Mouse (Mus musculus): Measurements from ENCODE around the gene Plxna2. TPM values are rescaled to one million over a fixed set of nuclear protein-coding genes. Genes with fewer than 3 reads are reported as not detected.
A peak's percentile ranks its signal among the peaks of the same experiment; 100 is the strongest.

Plxna2 gene
- polyA plus RNA-seq, 1 experiment from 2014 or later: 48.3 TPM

- no peak overlapping the region for H3K4me2 ChIP-seq (replicated peaks)
- no peaks in the 10 kb centered on the region for H3K36me3 ChIP-seq (replicated peaks; ENCODE audit: control insufficient read depth, insufficient read depth)
- 67% methylated on average over 1 of the region's 1 CpGs for WGBS
- H3K9me3 ChIP-seq (ENCODE audit: control insufficient read depth, low read length): no peaks in the 10 kb centered on the region
- ATAC-seq (ENCODE audit: low FRiP score) (no peak), DNase-seq (ENCODE audit: low spot score) (no peak)
- no peak overlapping the region for H3K27ac ChIP-seq
- peaks cover 3% of the 10 kb centered on the region; the same call in 1 of the 2 replicates for H3K4me1 ChIP-seq (replicated peaks; ENCODE audit: control insufficient read depth, insufficient read depth, low read length)
- no peak overlapping the region for H3K9ac ChIP-seq
- no peaks in the 10 kb centered on the region for H3K27me3 ChIP-seq (ENCODE audit: control insufficient read depth, insufficient read depth, low read length)
- H3K4me3 ChIP-seq (replicated peaks; ENCODE audit: low read length): no peak overlapping the region
Measured at GRCm38 (mm10) chr1:194687746-194688145, 69.7 kb downstream of the Plxna2 start.

GRCm38 (mm10) chr1:194688161-194688560 is 70.1 kb downstream of the Plxna2 start:
- Histone ChIP-seq H3K4me1 (replicated peaks; ENCODE audit: control insufficient read depth, insufficient read depth, low read length) (peaks cover 3% of the 10 kb centered on the region; the same call in 1 of the 2 replicates), H3K27me3 (ENCODE audit: control insufficient read depth, insufficient read depth, low read length) (no peaks in the 10 kb centered on the region), H3K4me3 (replicated peaks; ENCODE audit: low read length) (no peak overlapping the region), H3K27ac (no peak overlapping the region), H3K9ac (no peak overlapping the region), H3K4me2 (replicated peaks) (no peak overlapping the region), H3K9me3 (ENCODE audit: control insufficient read depth, low read length) (no peaks in the 10 kb centered on the region), H3K36me3 (replicated peaks; ENCODE audit: control insufficient read depth, insufficient read depth) (no peaks in the 10 kb centered on the region)
- WGBS: 75% methylated on average over 2 of the region's 2 CpGs
- ATAC-seq (ENCODE audit: low FRiP score): no peak
- DNase-seq (ENCODE audit: low spot score): no peak

GRCm38 (mm10) chr1:194693063-194693462 is 75.0 kb downstream of the Plxna2 start:
- Histone ChIP-seq H3K27ac (no peak overlapping the region), H3K9ac (no peak overlapping the region), H3K4me2 (replicated peaks) (no peak overlapping the region), H3K9me3 (ENCODE audit: control insufficient read depth, low read length) (no peaks in the 10 kb centered on the region), H3K27me3 (ENCODE audit: control insufficient read depth, insufficient read depth, low read length) (no peaks in the 10 kb centered on the region), H3K36me3 (replicated peaks; ENCODE audit: control insufficient read depth, insufficient read depth) (no peaks in the 10 kb centered on the region), H3K4me1 (replicated peaks; ENCODE audit: control insufficient read depth, insufficient read depth, low read length) (peaks cover 6% of the 10 kb centered on the region), H3K4me3 (replicated peaks; ENCODE audit: low read length) (no peak overlapping the region)
- no peak for ATAC-seq (ENCODE audit: low FRiP score)
- DNase-seq (ENCODE audit: low spot score): no peak

- no peak for DNase-seq (ENCODE audit: low spot score)
- ATAC-seq (ENCODE audit: low FRiP score): no peak
- Histone ChIP-seq H3K27me3 (ENCODE audit: control insufficient read depth, insufficient read depth, low read length) (no peaks in the 10 kb centered on the region), H3K4me1 (replicated peaks; ENCODE audit: control insufficient read depth, insufficient read depth, low read length) (peaks cover 6% of the 10 kb centered on the region), H3K9ac (no peak overlapping the region), H3K4me2 (replicated peaks) (no peak overlapping the region), H3K27ac (no peak overlapping the region), H3K4me3 (replicated peaks; ENCODE audit: low read length) (no peak overlapping the region), H3K36me3 (replicated peaks; ENCODE audit: control insufficient read depth, insufficient read depth) (no peaks in the 10 kb centered on the region), H3K9me3 (ENCODE audit: control insufficient read depth, low read length) (no peaks in the 10 kb centered on the region)
- 81% methylated on average over 2 of the region's 2 CpGs for WGBS
Measured at GRCm38 (mm10) chr1:194693488-194693887, 75.5 kb downstream of the Plxna2 start.

GRCm38 (mm10) chr1:194694805-194695204 is 76.8 kb downstream of the Plxna2 start:
- Histone ChIP-seq H3K36me3 (replicated peaks; ENCODE audit: control insufficient read depth, insufficient read depth) (no peaks in the 10 kb centered on the region), H3K4me1 (replicated peaks; ENCODE audit: control insufficient read depth, insufficient read depth, low read length) (peaks cover 3% of the 10 kb centered on the region; the same call in 1 of the 2 replicates), H3K4me2 (replicated peaks) (no peak overlapping the region), H3K27ac (no peak overlapping the region), H3K27me3 (ENCODE audit: control insufficient read depth, insufficient read depth, low read length) (no peaks in the 10 kb centered on the region), H3K9ac (no peak overlapping the region), H3K9me3 (ENCODE audit: control insufficient read depth, low read length) (no peaks in the 10 kb centered on the region), H3K4me3 (replicated peaks; ENCODE audit: low read length) (no peak overlapping the region)
- DNase-seq (ENCODE audit: low spot score): no peak
- no peak for ATAC-seq (ENCODE audit: low FRiP score)
- 88% methylated on average over 2 of the region's 2 CpGs for WGBS

- DNase-seq (ENCODE audit: low spot score) (no peak), ATAC-seq (ENCODE audit: low FRiP score) (no peak)
- Histone ChIP-seq H3K9ac (no peak overlapping the region), H3K27ac (no peak overlapping the region), H3K4me2 (replicated peaks) (no peak overlapping the region), H3K4me1 (replicated peaks; ENCODE audit: control insufficient read depth, insufficient read depth, low read length) (peaks cover 3% of the 10 kb centered on the region; the same call in 1 of the 2 replicates), H3K9me3 (ENCODE audit: control insufficient read depth, low read length) (no peaks in the 10 kb centered on the region), H3K27me3 (ENCODE audit: control insufficient read depth, insufficient read depth, low read length) (no peaks in the 10 kb centered on the region), H3K4me3 (replicated peaks; ENCODE audit: low read length) (no peak overlapping the region), H3K36me3 (replicated peaks; ENCODE audit: control insufficient read depth, insufficient read depth) (no peaks in the 10 kb centered on the region; the same call in 1 of the 2 replicates)
- 87% methylated on average over 2 of the region's 2 CpGs for WGBS
Measured at GRCm38 (mm10) chr1:194697439-194697838, 79.4 kb downstream of the Plxna2 start.

- H3K27ac ChIP-seq: no peak overlapping the region
- H3K9me3 ChIP-seq (ENCODE audit: control insufficient read depth, low read length): no peaks in the 10 kb centered on the region
- ATAC-seq (ENCODE audit: low FRiP score): no peak
- H3K4me2 ChIP-seq (replicated peaks): no peak overlapping the region
- peaks cover 3% of the 10 kb centered on the region for H3K4me1 ChIP-seq (replicated peaks; ENCODE audit: control insufficient read depth, insufficient read depth, low read length)
- no peak overlapping the region for H3K9ac ChIP-seq
- H3K4me3 ChIP-seq (replicated peaks; ENCODE audit: low read length): no peak overlapping the region
- DNase-seq (ENCODE audit: low spot score): no peak
- H3K36me3 ChIP-seq (replicated peaks; ENCODE audit: control insufficient read depth, insufficient read depth): no peaks in the 10 kb centered on the region; the same call in 1 of the 2 replicates
- H3K27me3 ChIP-seq (ENCODE audit: control insufficient read depth, insufficient read depth, low read length): no peaks in the 10 kb centered on the region
- WGBS: 95% methylated on average over 3 of the region's 3 CpGs
Measured at GRCm38 (mm10) chr1:194699321-194699720, 81.3 kb downstream of the Plxna2 start.

GRCm38 (mm10) chr1:194703235-194703634 is 85.2 kb downstream of the Plxna2 start:
- Histone ChIP-seq H3K36me3 (replicated peaks; ENCODE audit: control insufficient read depth, insufficient read depth) (peaks cover 3% of the 10 kb centered on the region; the same call in 1 of the 2 replicates), H3K9ac (no peak overlapping the region), H3K9me3 (ENCODE audit: control insufficient read depth, low read length) (no peaks in the 10 kb centered on the region), H3K4me1 (replicated peaks; ENCODE audit: control insufficient read depth, insufficient read depth, low read length) (no peaks in the 10 kb centered on the region; the same call in 1 of the 2 replicates), H3K27ac (no peak overlapping the region), H3K4me2 (replicated peaks) (no peak overlapping the region), H3K4me3 (replicated peaks; ENCODE audit: low read length) (no peak overlapping the region), H3K27me3 (ENCODE audit: control insufficient read depth, insufficient read depth, low read length) (no peaks in the 10 kb centered on the region)
- DNase-seq (ENCODE audit: low spot score) (no peak), ATAC-seq (ENCODE audit: low FRiP score) (0 out of 2 replicates have a peak, but pooled peaks have one; percentile 26)
- 22% methylated on average over 2 of the region's 2 CpGs for WGBS

GRCm38 (mm10) chr1:194704171-194704855 is 86.3 kb downstream of the Plxna2 start:
- Histone ChIP-seq H3K9me3 (ENCODE audit: control insufficient read depth, low read length) (no peaks in the 10 kb centered on the region), H3K9ac (no peak overlapping the region), H3K27me3 (ENCODE audit: control insufficient read depth, insufficient read depth, low read length) (no peaks in the 10 kb centered on the region), H3K4me3 (replicated peaks; ENCODE audit: low read length) (no peak overlapping the region), H3K27ac (no peak overlapping the region), H3K4me1 (replicated peaks; ENCODE audit: control insufficient read depth, insufficient read depth, low read length) (no peaks in the 10 kb centered on the region; the same call in 1 of the 2 replicates), H3K36me3 (replicated peaks; ENCODE audit: control insufficient read depth, insufficient read depth) (peaks cover 4% of the 10 kb centered on the region; the same call in 1 of the 2 replicates), H3K4me2 (replicated peaks) (no peak overlapping the region)
- no peak for ATAC-seq (ENCODE audit: low FRiP score)
- 96% methylated on average over 1 of the region's 1 CpGs for WGBS
- no peak for DNase-seq (ENCODE audit: low spot score)

Measured in hindbrain, embryonic 14.5 days (tissue).